Mouse (Mus musculus): Measurements from ENCODE around the gene Atxn7l2. TPM values are rescaled to one million over a fixed set of nuclear protein-coding genes. Genes with fewer than 3 reads are reported as not detected.

Gene Atxn7l2
- polyA plus RNA-seq, 1 experiment: 0.55 TPM

- Histone ChIP-seq H3K9me3 (ENCODE audit: control insufficient read depth, low read length) (peaks cover 2% of the 10 kb centered on the region; the same call in 1 of the 2 replicates), H3K4me1 (ENCODE audit: control insufficient read depth) (0 out of 2 replicates have a peak, but pooled peaks cover 3% of the 10 kb centered on the region), H3K27me3 (ENCODE audit: control insufficient read depth) (peaks cover 82% of the 10 kb centered on the region), H3K4me3 (replicated peaks) (no peak overlapping the region), H3K36me3 (ENCODE audit: control insufficient read depth) (no peaks in the 10 kb centered on the region)
- TF ChIP-seq GATA1 (IDR thresholded peaks at IDR 0.05; ENCODE audit: low read length) (no peak), TAL1 (IDR thresholded peaks at IDR 0.05; ENCODE audit: low read length) (no peak)
Observed at GRCm38 (mm10) chr3:108227521-108227920, 16.8 kb upstream of the Atxn7l2 start.

GRCm38 (mm10) chr3:108226558-108227350, 16.0 kb upstream of the Atxn7l2 start, which contains the start of gene Sypl2:
Sypl2 (minus strand) TSS chr3:108226648.
- Histone ChIP-seq H3K9me3 (ENCODE audit: control insufficient read depth, low read length) (peaks cover 2% of the 10 kb centered on the region; the same call in 1 of the 2 replicates), H3K36me3 (ENCODE audit: control insufficient read depth) (no peaks in the 10 kb centered on the region), H3K4me3 (replicated peaks) (no peak within 1 kb of the TSS), H3K27me3 (ENCODE audit: control insufficient read depth) (peaks cover 85% of the 10 kb centered on the region), H3K4me1 (ENCODE audit: control insufficient read depth) (0 out of 2 replicates have a peak, but pooled peaks cover 3% of the 10 kb centered on the region)
- TF ChIP-seq TAL1 (IDR thresholded peaks at IDR 0.05; ENCODE audit: low read length) (no peak), GATA1 (IDR thresholded peaks at IDR 0.05; ENCODE audit: low read length) (no peak)

- Histone ChIP-seq H3K27me3 (ENCODE audit: control insufficient read depth) (peaks cover 92% of the 10 kb centered on the region), H3K4me3 (replicated peaks) (no peak overlapping the region), H3K9me3 (ENCODE audit: control insufficient read depth, low read length) (peaks cover 2% of the 10 kb centered on the region; the same call in 1 of the 2 replicates), H3K36me3 (ENCODE audit: control insufficient read depth) (no peaks in the 10 kb centered on the region), H3K4me1 (ENCODE audit: control insufficient read depth) (0 out of 2 replicates have a peak, but pooled peaks cover 3% of the 10 kb centered on the region)
- TF ChIP-seq GATA1 (IDR thresholded peaks at IDR 0.05; ENCODE audit: low read length) (no peak), TAL1 (IDR thresholded peaks at IDR 0.05; ENCODE audit: low read length) (no peak)
Observed at GRCm38 (mm10) chr3:108225711-108226557, 15.2 kb upstream of the Atxn7l2 start.

GRCm38 (mm10) chr3:108220661-108221060, 9.9 kb upstream of the Atxn7l2 start:
- Histone ChIP-seq H3K27me3 (ENCODE audit: control insufficient read depth) (peaks cover 56% of the 10 kb centered on the region), H3K9me3 (ENCODE audit: control insufficient read depth, low read length) (no peaks in the 10 kb centered on the region; the same call in 1 of the 2 replicates), H3K36me3 (ENCODE audit: control insufficient read depth) (no peaks in the 10 kb centered on the region), H3K4me1 (ENCODE audit: control insufficient read depth) (no peaks in the 10 kb centered on the region), H3K4me3 (replicated peaks) (no peak overlapping the region)
- TF ChIP-seq TAL1 (IDR thresholded peaks at IDR 0.05; ENCODE audit: low read length) (no peak), GATA1 (IDR thresholded peaks at IDR 0.05; ENCODE audit: low read length) (no peak)

GRCm38 (mm10) chr3:108214734-108215133, 4.0 kb upstream of the Atxn7l2 start:
- Histone ChIP-seq H3K9me3 (ENCODE audit: control insufficient read depth, low read length) (no peaks in the 10 kb centered on the region), H3K4me1 (ENCODE audit: control insufficient read depth) (peaks cover 12% of the 10 kb centered on the region), H3K36me3 (ENCODE audit: control insufficient read depth) (no peaks in the 10 kb centered on the region), H3K4me3 (replicated peaks) (no peak overlapping the region), H3K27me3 (ENCODE audit: control insufficient read depth) (peaks cover 36% of the 10 kb centered on the region)
- TF ChIP-seq GATA1 (IDR thresholded peaks at IDR 0.05; ENCODE audit: low read length) (no peak), TAL1 (IDR thresholded peaks at IDR 0.05; ENCODE audit: low read length) (no peak)

GRCm38 (mm10) chr3:108212406-108212805, 1.7 kb upstream of the Atxn7l2 start:
- Histone ChIP-seq H3K27me3 (ENCODE audit: control insufficient read depth) (peaks cover 32% of the 10 kb centered on the region), H3K4me3 (replicated peaks) (no peak overlapping the region), H3K36me3 (ENCODE audit: control insufficient read depth) (peaks cover 2% of the 10 kb centered on the region; the same call in 1 of the 2 replicates), H3K9me3 (ENCODE audit: control insufficient read depth, low read length) (no peaks in the 10 kb centered on the region), H3K4me1 (ENCODE audit: control insufficient read depth) (peaks cover 26% of the 10 kb centered on the region)
- TF ChIP-seq TAL1 (IDR thresholded peaks at IDR 0.05; ENCODE audit: low read length) (no peak), GATA1 (IDR thresholded peaks at IDR 0.05; ENCODE audit: low read length) (no peak)

GRCm38 (mm10) chr3:108211845-108212244, 1.1 kb upstream of the Atxn7l2 start:
- H3K36me3 ChIP-seq (ENCODE audit: control insufficient read depth): peaks cover 5% of the 10 kb centered on the region
- H3K4me1 ChIP-seq (ENCODE audit: control insufficient read depth): peaks cover 26% of the 10 kb centered on the region
- H3K27me3 ChIP-seq (ENCODE audit: control insufficient read depth): peaks cover 32% of the 10 kb centered on the region
- TF ChIP-seq GATA1 (IDR thresholded peaks at IDR 0.05; ENCODE audit: low read length) (no peak), TAL1 (IDR thresholded peaks at IDR 0.05; ENCODE audit: low read length) (no peak)
- H3K9me3 ChIP-seq (ENCODE audit: control insufficient read depth, low read length): no peaks in the 10 kb centered on the region
- H3K4me3 ChIP-seq (replicated peaks): no peak overlapping the region

- H3K36me3 ChIP-seq (ENCODE audit: control insufficient read depth): peaks cover 22% of the 10 kb centered on the region
- no peaks in the 10 kb centered on the region for H3K9me3 ChIP-seq (ENCODE audit: control insufficient read depth, low read length)
- H3K27me3 ChIP-seq (ENCODE audit: control insufficient read depth): peaks cover 29% of the 10 kb centered on the region
- TF ChIP-seq TAL1 (IDR thresholded peaks at IDR 0.05; ENCODE audit: low read length): no peak
- no peak for TF ChIP-seq GATA1 (IDR thresholded peaks at IDR 0.05; ENCODE audit: low read length)
- peaks cover 26% of the 10 kb centered on the region for H3K4me1 ChIP-seq (ENCODE audit: control insufficient read depth)
- peak overlapping the region; percentile 89 for H3K4me3 ChIP-seq (replicated peaks)
Observed at GRCm38 (mm10) chr3:108209946-108210770, 576 bp downstream of the Atxn7l2 start.

Data from erythroblast, embryonic 14.5 days (primary cell).